Mouse (Mus musculus) intestine, postnatal 0 days (tissue): ENCODE measurements around the gene Hbb-bs. TPM values are rescaled to one million over a fixed set of nuclear protein-coding genes. Genes with fewer than 3 reads are reported as not detected.
"Not testable (repeated sequence)": the region's sequence is repeated elsewhere in the genome, so short reads cannot be mapped to it uniquely, and the experiment has no call there.

Experiments used
- ATAC-seq: fragments of 200-750 bp; cut with Nextera tagmentation; 2 replicates; pipeline ENCODE4 v1.8.0; 2017; ENCODE audit warnings: mild to moderate bottlenecking, moderate TSS enrichment, moderate library complexity
- H3K27ac ChIP-seq: fragments of 300-500 bp; sonication (generic); 2 replicates; pipeline ENCODE4 v1.5.1; 2014; ENCODE audit warnings: mild to moderate bottlenecking, low read depth, low read length, moderate library complexity
- H3K27me3 ChIP-seq: fragments of 300-500 bp; sonication (generic); replicated peaks from 2 replicates; pipeline ENCODE4 v1.6.1; 2014; ENCODE audit warnings: low read length, mixed read lengths; ENCODE audit not compliant: control insufficient read depth, insufficient read depth
- H3K36me3 ChIP-seq: fragments of 300-500 bp; sonication (generic); 2 replicates; pipeline ENCODE4 v1.6.1; 2014; ENCODE audit warnings: mild to moderate bottlenecking, moderate library complexity; ENCODE audit not compliant: control insufficient read depth, insufficient read depth
- H3K4me1 ChIP-seq: fragments of 300-500 bp; sonication (generic); replicated peaks from 2 replicates; pipeline ENCODE4 v1.6.1; 2014; ENCODE audit warnings: antibody characterized with exemption, low read length, mixed read lengths; ENCODE audit not compliant: control insufficient read depth, insufficient read depth
- H3K4me2 ChIP-seq: fragments of 300-500 bp; sonication (generic); replicated peaks from 2 replicates; pipeline ENCODE4 v1.6.1; 2014; ENCODE audit warnings: low read depth, mild to moderate bottlenecking, moderate library complexity
- H3K4me3 ChIP-seq: fragments of 300-500 bp; sonication (generic); 2 replicates; pipeline ENCODE4 v1.5.1; 2014; ENCODE audit warnings: low read depth, low read length
- H3K9ac ChIP-seq: fragments of 300-500 bp; sonication (generic); 2 replicates; pipeline ENCODE4 v1.6.1; 2014; ENCODE audit warnings: mild to moderate bottlenecking, low read depth, low read length
- H3K9me3 ChIP-seq: fragments of 300-500 bp; sonication (generic); 2 replicates; pipeline ENCODE4 v1.6.1; 2016; ENCODE audit warnings: mixed run types; ENCODE audit not compliant: control insufficient read depth
- CTCF ChIP-seq: sonication (generic); IDR thresholded peaks from 2 replicates; pipeline ENCODE4 v1.5.1; 2016; ENCODE audit warnings: low read depth, mild to moderate bottlenecking, control low read depth, antibody characterized with exemption, moderate library complexity
- WGBS: fragments of 180-500 bp; shearing (Covaris S2); extraction: QIAGEN DNeasy Blood & Tissue Kit; methylation state at CpG from one replicate; pipeline ENCODE4 v1.1.7; 2014; 5-methylcytosine and 5-hydroxymethylcytosine counted together
- polyA plus RNA-seq: library from polyadenylated mRNA; unstranded; fragments of >200 nt; fragmentation: Nextera tagmentation; extraction: Ambion mirVana; gene quantifications from 2 replicates; pipeline ENCODE4 v1.2.1, GENCODE M21; 2015

Hbb-bs gene
- polyA plus RNA-seq, 1 experiment from 2014 or later, result 726 TPM

DNA sequence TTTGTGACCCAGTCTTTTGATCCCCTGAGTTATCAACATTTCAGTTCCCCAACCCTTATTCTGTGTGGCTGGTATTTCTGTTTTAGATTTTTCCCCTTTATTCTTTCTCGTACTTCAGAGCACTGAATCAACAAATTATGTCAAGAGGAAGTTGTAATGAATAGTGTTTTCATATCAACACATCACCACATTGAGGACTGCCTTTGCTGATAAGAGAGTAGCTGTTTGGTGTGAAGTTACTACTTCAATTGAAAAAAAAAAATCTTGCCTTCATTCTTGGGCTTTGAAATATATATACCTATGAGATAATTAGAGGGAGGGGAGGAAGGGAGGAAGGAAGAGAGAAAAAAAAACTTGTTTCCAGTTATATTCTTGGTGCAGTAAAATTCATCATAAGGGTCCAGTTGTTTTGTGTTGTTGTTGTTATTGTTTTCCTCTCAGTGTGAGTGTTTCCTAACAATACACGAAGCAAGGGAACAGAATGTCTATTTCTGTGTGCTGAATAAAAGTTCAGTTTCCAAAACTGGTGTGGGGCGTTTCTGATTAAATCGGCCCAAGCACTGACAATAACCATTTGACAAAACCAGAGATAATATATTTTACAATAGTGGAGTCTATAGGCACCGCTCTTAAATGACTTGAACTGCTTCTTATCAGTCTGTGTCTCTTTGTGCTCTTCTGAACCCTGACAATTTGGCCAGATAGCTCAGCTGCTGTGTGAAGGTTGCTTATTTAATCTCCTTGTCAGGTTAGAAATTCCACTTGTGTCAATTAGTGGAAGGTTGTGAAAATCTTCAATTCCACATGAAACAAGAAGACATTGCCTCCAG lies 18.7 kb downstream of the Hbb-bs start:
- H3K36me3 ChIP-seq, result no peaks in the 10 kb centered on the region
- H3K4me1 ChIP-seq, result no peaks in the 10 kb centered on the region
- H3K4me3 ChIP-seq, result no peak overlapping the region
- H3K4me2 ChIP-seq, result no peak overlapping the region
- H3K27ac ChIP-seq, result no peak overlapping the region
- no peaks in the 10 kb centered on the region for H3K27me3 ChIP-seq
- ATAC-seq, result no peak
- TF ChIP-seq CTCF, result no peak
- H3K9me3 ChIP-seq, result no peaks in the 10 kb centered on the region
- no peak overlapping the region for H3K9ac ChIP-seq
- 37% methylated on average over 5 of the region's 5 CpGs for WGBS

DNA sequence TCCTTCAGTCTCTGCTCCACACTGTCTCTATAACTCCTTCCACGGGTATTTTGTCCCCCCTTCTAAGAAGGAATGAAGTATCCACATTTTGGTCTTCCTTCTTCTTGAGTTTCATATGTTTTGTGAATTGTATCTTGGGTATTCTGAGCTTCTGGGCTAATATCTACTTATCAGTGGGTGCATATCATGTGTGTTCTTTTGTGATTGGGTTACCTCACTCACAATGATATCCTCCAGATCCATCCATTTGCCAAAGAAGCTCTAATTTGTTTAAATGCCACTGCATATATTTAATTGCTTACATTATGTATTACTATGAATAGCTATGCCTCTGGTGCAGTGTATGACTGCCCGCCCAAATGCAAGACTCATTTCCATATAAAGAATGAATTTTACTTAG lies 19.8 kb downstream of the Hbb-bs start:
- H3K27ac ChIP-seq, H3K27me3 ChIP-seq, H3K9ac ChIP-seq, H3K36me3 ChIP-seq, H3K4me2 ChIP-seq, H3K4me1 ChIP-seq, H3K4me3 ChIP-seq, H3K9me3 ChIP-seq, ATAC-seq: not testable (repeated sequence)
- 65% methylated on average over 2 of the region's 2 CpGs for WGBS

DNA sequence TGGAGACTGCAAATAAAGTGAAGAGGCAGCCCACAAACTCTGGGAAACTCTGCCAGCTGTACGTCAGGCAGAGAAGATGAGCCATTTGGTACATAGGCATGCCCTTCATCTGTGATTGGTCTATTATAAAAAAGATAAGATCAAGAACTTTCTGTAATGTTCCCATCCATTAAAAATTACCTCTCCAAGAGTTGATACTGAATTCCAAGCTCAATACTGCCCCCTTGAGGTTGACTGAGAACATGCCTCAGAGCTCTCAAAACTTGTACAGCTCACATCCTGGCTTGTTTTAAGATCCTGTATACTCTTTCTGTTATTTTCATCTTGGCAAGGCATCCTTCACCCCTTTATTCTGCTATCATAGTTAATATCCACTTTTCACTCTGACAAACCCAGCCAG lies 21.0 kb downstream of the Hbb-bs start:
- WGBS, result 57% methylated on average over 1 of the region's 1 CpGs
- no peak for ATAC-seq
- no peak overlapping the region for H3K9ac ChIP-seq
- no peak overlapping the region for H3K4me3 ChIP-seq
- H3K27ac ChIP-seq, result no peak overlapping the region
- H3K36me3 ChIP-seq, result no peaks in the 10 kb centered on the region
- peak; percentile 73 for TF ChIP-seq CTCF
- no peaks in the 10 kb centered on the region for H3K27me3 ChIP-seq
- no peaks in the 10 kb centered on the region for H3K9me3 ChIP-seq
- no peak overlapping the region for H3K4me2 ChIP-seq
- H3K4me1 ChIP-seq, result no peaks in the 10 kb centered on the region

DNA sequence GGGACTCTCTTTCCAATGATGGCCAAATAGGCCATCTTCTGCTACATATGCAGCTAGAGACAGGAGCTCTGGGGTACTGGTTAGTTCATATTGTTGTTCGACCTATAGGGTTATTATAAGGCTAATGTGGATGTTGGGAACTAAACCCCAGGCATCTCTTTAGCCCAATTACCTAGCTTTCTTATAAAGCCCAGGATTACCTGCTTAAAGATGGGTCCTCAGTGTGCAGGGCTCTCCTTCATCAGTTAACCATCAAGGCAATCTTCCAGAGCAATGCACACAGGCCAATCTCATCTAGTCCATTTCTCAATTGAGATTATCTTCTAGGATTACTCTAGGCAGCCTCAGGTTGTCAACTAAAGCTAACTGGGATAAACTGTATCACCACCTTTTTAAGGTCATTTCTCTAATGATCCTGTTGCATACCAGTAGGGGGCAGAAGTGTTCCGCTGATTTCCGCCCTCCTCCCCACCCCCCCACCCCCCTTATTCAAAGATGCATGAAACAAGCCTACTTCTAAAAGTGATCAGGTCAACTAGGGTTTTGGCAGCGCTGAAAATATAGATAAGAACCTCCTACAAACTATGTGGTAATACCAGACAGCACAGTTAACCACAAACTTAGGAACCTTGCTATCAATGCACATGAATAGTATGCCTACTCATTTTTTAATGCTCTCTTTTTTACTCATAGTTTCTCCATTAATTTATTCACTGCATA lies 35.1 kb downstream of the Hbb-bs start:
- H3K4me1 ChIP-seq, result no peaks in the 10 kb centered on the region
- H3K27ac ChIP-seq, result no peak overlapping the region
- ATAC-seq, result no peak
- no peak overlapping the region for H3K9ac ChIP-seq
- H3K27me3 ChIP-seq, result no peaks in the 10 kb centered on the region
- no peak for TF ChIP-seq CTCF
- no peak overlapping the region for H3K4me3 ChIP-seq
- H3K36me3 ChIP-seq, result no peaks in the 10 kb centered on the region
- H3K4me2 ChIP-seq, result no peak overlapping the region
- WGBS, result 22% methylated on average over 4 of the region's 4 CpGs
- H3K9me3 ChIP-seq, result no peaks in the 10 kb centered on the region

DNA sequence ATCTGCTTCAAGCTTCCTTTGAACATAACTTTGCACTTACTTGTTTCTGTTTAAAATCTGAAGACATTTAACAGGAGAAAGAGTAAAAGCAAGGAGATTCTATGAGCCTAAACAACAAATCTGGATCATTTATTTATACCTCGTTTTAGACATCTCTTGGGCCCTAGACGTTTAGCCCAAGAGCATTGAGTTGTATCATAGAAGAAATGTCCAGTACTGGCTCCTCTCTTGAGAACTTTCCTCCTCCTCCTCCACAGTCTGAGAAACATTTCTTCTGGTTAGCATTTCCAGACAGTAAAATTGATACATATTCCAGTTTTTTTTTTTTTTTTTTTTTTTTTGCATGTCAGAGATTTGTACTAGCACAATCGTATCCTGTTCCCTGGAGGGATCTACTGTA lies 36.2 kb downstream of the Hbb-bs start, which contains the start of gene Olfr67:
Gene Olfr67 (minus strand): TSS at position 101 of the 400 bp plus-strand sequence.
- Histone ChIP-seq H3K9ac (no peak within 1 kb of the TSS), H3K4me1 (no peaks in the 10 kb centered on the region), H3K4me3 (no peak within 1 kb of the TSS), H3K36me3 (no peaks in the 10 kb centered on the region), H3K9me3 (no peaks in the 10 kb centered on the region), H3K27me3 (no peaks in the 10 kb centered on the region), H3K4me2 (no peak within 1 kb of the TSS), H3K27ac (no peak within 1 kb of the TSS)
- TF ChIP-seq CTCF, result no peak
- WGBS, result 71% methylated on average over 3 of the region's 3 CpGs
- no peak for ATAC-seq

DNA sequence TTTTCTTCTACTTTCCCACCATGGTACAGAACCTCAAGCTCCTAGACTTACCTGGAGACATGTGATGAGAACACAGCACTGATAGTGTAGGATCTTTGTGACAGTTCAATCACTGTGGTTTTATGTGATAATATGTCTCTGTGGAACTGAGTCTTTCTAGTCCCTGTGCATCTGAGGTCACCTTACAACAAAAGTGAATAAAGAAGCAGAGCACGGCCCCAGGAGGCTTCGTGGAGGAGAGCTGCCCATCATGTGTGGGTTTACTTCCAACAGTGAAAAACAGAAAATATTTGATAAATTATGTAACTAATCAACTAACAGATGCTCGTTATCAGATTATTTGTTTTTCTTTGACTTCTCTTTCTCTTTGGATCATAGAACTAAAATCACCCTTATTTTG lies 48.3 kb downstream of the Hbb-bs start, which contains the start of gene Olfr68:
Gene Olfr68 (minus strand): TSS at position 101 of the 400 bp plus-strand sequence.
- H3K27ac ChIP-seq, result no peak within 1 kb of the TSS
- no peaks in the 10 kb centered on the region for H3K27me3 ChIP-seq
- no peaks in the 10 kb centered on the region for H3K4me1 ChIP-seq
- no peak within 1 kb of the TSS for H3K9ac ChIP-seq
- H3K36me3 ChIP-seq, result no peaks in the 10 kb centered on the region
- WGBS, result 73% methylated on average over 3 of the region's 3 CpGs
- no peak for TF ChIP-seq CTCF
- H3K9me3 ChIP-seq, result no peaks in the 10 kb centered on the region
- H3K4me2 ChIP-seq, result no peak within 1 kb of the TSS
- no peak within 1 kb of the TSS for H3K4me3 ChIP-seq
- no peak for ATAC-seq

DNA sequence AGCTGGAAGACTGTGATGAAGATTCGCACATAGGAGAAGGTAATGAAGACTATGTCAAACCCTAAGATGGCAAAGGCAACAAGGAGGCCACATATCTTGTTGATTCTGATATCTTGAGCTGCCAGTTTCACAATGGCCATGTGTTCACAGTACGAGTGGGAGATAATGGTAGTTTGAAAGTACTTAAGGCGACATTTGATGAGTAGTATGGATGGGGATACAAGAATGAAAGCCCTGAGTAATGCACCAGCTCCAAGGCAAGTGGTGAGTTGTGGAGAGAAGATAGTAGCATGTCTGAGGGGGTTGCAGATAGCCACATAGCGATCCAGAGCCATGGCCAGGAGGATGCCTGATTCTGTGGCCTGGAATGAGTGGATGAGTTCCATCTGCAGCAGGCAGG lies 50.2 kb downstream of the Hbb-bs start:
- H3K4me2 ChIP-seq, H3K36me3 ChIP-seq, H3K27me3 ChIP-seq, H3K9ac ChIP-seq, H3K27ac ChIP-seq, H3K4me1 ChIP-seq, H3K4me3 ChIP-seq, ATAC-seq, H3K9me3 ChIP-seq: not testable (repeated sequence)
- WGBS, result 83% methylated on average over 3 of the region's 4 CpGs
